Mouse (Mus musculus) bone marrow, adult 2 months (tissue): ENCODE measurements around the gene Apc2.

ENCODE experiments used
- CTCF ChIP-seq: fragments of 200-500 bp; IDR thresholded peaks from 2 replicates; pipeline ENCODE4 v1.5.1; 2011; ENCODE audit warnings: low read length, control low read depth; ENCODE audit not compliant: control insufficient read depth, insufficient read depth
- POLR2A ChIP-seq: fragments of 200-500 bp; IDR thresholded peaks from 2 replicates; pipeline ENCODE4 v1.6.1; 2011; ENCODE audit warnings: low read depth, mild to moderate bottlenecking, control low read depth, low read length, borderline replicate concordance; ENCODE audit not compliant: control insufficient read depth

GRCm38 (mm10) chr10:80321014-80321669 is 25.4 kb downstream of the Apc2 start:
- no peak for TF ChIP-seq CTCF
- TF ChIP-seq POLR2A = no peak
